ENCODE assay signal across 8 mouse cellular contexts in genomic region chr3:94648755-94649590, GRCm38 (mm10). TPM values are rescaled to one million over a fixed set of nuclear protein-coding genes. Genes with fewer than 3 reads are reported as not detected.
DNase-seq lines count a peak whose midpoint lies in the region.

No protein-coding gene starts in this region.

- intact Hi-C loops in left cerebral cortex, postnatal 4 days (cut with DNase I), result no loop called here

- DNase-seq in cerebellum, postnatal 10 days, result peak; percentile 13 to 18
- DNase-seq in cerebellum, adult 11-12 months, result no peak
- DNase-seq in urinary bladder, postnatal 14 days (ENCODE audit: low spot score), result peak; percentile 66
- DNase-seq in urinary bladder, postnatal 25 days (ENCODE audit: low spot score), result no peak
- peak; percentile 54 for DNase-seq in liver
- peak; percentile 25 for DNase-seq in retina, embryonic 14.5 days (ENCODE audit: low spot score)
- no peak for DNase-seq in left cerebral cortex, postnatal 4 days
- no peak for DNase-seq in layer of hippocampus, adult 9-10 months (ENCODE audit: low spot score)

RNA-seq across cellular contexts. Expression of gene Gm10972, which starts 6.1 kb away (rescaled TPM):
- not detected for total RNA-seq in left cerebral cortex, postnatal 4 days (2021)

RNA-seq across cellular contexts. Expression of gene Tuft1, which starts 9.7 kb away (rescaled TPM):
- total RNA-seq in left cerebral cortex, postnatal 4 days (2021), result 1 to 10 TPM; 2.3 to 2.9 TPM

RNA-seq across cellular contexts. Expression of gene Selenbp2, which starts 44.4 kb away (rescaled TPM):
- total RNA-seq in left cerebral cortex, postnatal 4 days (2021), result 1 to 10 TPM in 1 of 2 experiments, not detected in 1; 1.1 TPM

Comparison
In these comparisons a context has a peak if more than half of its experiments do, and no peak if none do; other contexts are left out.
1. DNase-seq: peak in cerebellum, postnatal 10 days (2 of 2), urinary bladder, postnatal 14 days (single experiment), liver (single experiment) and retina, embryonic 14.5 days (single experiment); none in cerebellum, adult 11-12 months (single experiment), urinary bladder, postnatal 25 days (single experiment), left cerebral cortex, postnatal 4 days (single experiment) and layer of hippocampus, adult 9-10 months (single experiment).